Mouse (Mus musculus): ENCODE data around the gene Fdxacb1.

GRCm38 (mm10) chr9:50750706-50751105 is 17.3 kb upstream of the Fdxacb1 start:
- no peak for TF ChIP-seq TAL1 (IDR thresholded peaks at IDR 0.05; ENCODE audit: low read length)
- no peak for TF ChIP-seq GATA1 (IDR thresholded peaks at IDR 0.05; ENCODE audit: low read length)

Data from erythroblast, embryonic 14.5 days (primary cell).